Mouse (Mus musculus): ENCODE data around the gene Hunk.
A peak's percentile ranks its signal among the peaks of the same experiment; 100 is the strongest.

Hunk gene

DNA sequence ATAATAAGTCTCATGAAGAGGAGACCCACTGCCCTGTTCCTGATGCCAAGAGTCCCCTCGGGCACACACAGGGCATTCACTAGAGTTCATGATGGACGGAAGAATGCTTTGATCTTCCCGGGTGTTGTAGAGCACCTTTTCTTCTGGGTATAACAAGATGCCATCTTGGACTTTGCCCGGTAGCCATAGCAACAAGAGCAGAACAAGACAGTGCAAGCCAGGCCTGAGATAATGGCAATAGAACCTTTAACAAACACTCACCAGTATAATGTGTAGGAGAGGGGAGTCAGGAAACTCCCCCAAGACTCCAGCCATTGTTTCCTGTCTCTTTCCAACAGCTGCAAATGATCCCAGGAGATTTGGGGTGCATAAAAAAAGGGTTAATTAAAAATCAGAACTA lies 8.9 kb downstream of the Hunk start:
- DNase-seq, result no peak

DNA sequence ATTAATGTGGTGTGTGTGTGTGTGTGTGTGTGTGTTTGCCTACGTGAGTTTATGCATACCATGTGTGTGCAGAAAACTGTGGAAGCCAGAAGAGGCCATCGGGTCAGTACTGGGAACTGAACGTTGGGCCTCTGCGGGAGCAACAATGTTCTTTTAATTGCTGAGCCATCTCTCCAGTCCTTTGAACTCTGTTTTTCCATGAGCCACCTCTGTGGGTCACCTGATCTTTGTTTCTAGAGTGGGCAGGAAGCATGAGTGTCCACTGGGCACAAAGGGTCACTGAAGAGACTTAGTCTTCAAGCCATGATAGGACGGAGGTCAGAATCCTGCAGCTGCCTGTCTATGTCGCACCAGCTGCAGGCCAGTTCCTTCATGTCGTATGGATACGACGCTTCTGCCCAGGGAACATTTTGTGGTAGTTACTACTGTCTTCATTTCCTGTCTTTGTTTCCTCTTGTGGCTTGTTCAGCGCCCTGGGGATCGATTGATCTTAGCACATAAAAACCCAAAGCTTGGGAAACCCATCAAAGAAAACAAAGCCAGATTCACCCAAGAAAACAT lies 10.3 kb downstream of the Hunk start:
- DNase-seq, result no peak

DNA sequence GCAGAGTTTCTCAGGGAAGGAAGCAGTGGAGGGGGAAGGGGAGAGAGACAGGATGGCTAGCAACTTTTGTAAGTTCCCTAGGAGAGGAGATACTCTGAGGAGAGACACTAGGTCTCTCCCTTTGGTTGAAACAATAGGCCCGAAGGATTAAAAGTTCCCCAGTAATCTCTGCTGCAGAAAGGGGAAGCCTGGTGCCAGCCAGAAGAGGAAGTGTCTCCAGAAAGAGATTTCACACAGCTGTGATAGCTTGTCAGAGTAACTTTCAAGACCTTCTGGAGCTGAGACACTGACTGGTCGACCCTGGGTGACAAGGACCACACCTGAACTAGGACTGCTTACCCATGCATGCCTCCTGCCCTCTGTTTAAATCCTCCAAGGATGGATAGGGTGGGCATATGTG lies 11.1 kb downstream of the Hunk start:
- DNase-seq, result no peak

DNA sequence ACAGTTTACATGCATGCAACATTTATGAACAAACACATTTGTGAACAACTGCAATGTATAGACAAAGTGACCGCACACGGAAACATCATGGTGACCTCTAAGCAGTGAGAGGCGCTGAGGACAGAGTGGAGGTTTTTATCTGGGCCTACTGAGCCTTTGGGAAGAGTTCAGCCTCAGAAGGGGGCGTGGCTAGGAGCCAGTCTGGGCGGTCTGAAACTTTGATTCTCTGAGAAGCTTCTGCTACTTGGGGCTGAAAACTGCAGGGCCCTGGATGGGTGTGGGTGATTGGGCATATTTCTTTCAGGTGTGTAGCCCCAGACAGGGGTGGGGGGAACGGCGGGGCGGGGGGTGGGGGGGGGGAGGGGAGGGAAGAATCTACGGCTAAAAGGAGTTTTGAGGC lies 14.5 kb downstream of the Hunk start:
- DNase-seq, result no peak

DNA sequence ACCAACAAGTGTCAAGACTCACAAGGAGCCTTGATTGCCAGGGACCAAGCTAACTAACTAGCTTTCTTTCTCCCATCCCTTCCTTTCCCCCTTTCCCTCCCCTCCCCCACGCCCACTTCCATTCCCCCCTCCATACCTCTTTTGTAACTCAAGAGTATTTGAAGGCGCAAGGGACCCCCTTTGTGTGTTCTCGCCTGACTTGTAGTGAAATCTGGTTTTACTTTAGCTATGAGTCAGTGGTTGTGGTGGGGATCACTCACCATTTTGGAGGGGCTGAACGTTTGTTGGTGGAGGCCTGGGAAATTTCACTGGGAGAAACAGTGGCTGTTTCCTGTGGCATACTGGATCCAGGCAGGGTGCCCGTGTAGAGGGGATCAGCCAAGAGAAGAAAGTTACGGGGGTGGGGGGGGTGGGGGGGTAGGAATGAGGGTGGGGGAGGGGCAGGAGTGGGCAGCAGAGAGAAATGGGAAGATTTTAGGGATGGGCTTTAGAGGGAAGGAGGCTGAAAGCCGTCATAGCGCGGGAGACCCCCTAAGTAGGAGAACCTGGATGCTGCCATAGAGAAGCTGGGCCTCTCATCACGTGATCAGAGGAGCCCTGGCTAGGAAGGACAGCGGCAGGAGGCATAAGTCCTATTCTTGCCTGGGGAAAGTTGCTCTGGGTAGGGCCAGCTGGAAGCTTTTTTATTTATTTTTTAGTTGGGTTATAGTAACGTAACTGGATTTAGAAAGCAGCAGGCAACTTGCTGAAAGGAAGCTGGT lies 15.3 kb downstream of the Hunk start:
- no peak for DNase-seq

DNA sequence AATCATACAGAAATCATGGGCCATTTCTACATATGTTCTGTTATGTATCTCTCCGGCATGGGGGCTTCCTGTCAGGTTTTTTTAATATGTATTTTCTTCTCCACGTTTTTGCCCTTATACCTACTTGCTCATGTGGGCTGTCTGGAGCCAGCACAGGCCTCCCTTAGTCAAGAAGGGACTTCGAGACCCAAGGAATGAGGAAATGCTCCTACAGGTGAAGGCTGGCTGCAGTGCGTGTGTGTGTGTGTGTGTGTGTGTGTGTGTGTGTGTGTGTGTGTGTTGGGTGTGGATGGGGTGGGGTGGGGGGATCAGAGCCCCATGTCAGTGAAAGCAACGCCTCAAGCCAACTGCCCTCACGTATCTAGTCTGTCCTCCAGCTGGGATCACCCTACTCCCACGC lies 16.5 kb downstream of the Hunk start:
- DNase-seq, result no peak

DNA sequence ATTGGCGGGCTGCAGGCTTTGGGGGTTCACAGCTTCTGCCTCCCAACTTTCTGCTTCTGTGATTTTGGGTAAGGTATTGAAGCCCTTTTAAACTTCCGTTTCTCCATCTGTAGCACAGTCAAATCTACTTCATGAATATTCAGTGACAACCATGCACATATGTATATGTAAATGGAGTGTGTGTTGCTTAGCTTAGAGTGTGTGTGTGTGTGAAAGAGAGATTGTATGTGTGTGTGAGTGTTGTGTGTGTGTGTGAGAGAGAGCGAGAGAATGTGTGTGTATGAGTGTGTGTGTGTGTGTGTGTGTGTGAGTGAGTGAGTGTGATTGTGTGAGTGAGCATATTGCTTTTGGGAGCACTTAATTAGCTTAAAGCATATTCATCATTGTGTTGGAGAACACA lies 19.4 kb downstream of the Hunk start:
- no peak for DNase-seq

DNA sequence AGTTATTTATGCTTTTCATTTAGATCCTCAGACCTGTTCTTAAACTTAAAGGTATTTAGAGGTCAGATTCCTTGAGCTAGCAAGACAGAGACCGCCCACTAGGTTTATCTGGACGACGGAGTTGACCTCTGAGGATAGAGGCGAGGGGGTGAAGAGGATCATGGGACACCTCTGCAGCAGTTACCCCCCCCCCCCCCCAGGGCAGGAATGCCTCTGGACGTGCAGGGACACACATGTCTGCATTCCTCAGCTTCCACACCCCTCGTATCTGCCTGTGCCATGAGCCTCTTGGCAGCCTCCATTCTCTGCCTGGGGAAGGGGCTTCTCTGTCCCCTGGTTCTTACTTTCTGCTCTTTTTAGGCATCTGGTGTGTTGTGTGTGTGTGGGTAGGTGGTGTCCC lies 19.8 kb downstream of the Hunk start:
- no peak for DNase-seq

DNA sequence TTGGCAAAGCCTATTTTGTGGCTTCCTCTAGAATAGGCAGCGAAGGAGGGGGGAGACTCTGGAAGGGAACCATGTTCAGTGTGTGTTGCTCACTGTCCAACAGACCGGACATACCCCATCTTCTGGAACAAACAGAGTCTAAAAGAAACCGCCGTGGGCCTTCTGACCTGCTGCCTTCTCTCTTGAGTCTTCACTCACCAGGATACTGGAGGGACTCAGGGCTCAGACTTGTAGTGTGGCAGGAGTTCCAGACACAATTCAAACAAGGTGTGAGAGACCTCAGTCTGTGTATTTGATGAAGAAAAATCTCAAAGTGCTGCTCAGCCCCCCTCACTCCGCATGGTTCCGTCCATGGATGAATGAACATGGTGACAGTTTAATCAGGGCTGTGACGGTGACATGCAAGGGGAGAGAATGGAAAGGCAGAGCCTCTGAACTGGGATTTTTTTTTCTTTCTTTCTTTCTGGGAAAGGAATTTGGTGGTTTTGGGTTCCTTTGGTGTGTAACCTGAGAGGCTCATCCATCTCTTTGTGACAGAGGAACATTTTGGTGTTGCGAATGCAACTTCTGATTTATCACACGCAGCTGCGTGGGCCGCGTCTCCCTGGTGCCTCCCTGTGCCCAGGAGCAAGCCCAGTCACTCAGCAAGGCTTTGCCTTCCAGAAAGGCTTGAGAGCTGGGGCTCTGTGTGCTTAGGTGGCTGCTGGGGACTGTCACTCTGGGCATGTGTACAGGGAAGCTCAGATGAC lies 21.9 kb downstream of the Hunk start:
- DNase-seq, result no peak

DNA sequence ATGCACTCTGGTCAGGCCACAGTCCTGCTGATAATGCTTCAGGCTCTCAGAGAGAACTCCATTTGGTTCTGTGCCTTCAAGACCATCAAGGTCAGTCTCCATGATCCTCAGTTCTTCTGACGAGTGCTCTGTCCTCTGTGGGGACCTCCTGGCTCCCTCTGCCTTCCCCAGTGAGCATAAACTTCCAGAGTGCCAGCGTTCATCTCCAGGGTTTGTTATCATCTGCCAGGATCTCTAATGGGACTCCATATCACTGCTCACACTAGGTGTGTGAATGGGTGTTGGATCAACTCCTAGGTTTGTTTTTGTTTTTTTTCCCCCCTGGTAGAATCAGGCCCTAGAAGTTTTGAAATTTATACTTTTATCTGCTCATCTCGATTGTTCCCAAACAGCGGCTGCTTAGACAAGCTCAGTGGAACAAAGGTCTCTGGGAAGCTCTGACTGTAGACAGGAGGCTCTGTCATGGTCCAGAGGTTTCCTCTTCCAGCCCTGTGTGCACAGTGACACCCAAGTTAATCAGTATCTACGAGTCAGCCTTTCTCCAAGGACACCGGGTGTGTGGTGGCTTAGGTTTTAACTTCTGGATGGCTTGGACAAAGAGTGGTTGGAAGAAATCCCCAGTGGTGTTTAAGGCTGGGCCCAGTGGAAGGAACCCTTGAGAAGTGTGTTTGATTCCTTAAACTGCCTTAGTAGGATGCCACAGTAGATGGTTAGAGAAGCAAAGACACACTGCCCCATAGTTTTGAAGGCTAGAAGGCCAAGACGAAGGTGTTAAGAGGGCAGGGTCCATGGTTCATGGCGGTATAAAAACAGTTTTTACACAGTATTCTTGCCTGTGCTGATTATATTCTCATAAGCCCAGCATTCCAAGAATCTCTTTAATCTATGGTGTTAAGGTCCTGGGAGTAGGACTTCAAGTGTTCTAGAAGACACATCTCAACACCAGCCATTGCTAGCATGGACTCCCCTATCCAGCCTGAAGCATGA lies 26.6 kb downstream of the Hunk start:
- no peak for DNase-seq

DNA sequence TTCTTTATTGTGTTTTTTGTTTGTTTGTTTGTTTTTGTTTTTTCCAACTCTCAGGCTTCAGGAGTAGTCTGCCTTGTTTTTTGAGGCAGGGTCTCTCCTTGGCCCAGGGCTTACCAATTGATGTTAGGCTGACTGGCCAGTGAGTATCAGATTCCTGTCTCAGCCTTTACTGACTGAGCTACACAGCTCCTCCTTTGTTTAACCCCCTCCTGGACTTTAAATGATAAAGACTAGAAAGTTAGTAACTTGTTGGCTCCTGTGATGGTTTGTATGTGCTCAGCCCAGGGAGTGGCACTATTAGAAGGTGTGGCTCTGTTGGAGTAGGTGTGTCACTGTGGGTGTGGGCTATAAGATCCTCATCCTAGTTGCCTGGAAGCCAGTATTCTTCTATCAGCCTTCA lies 30.8 kb downstream of the Hunk start:
- no peak for DNase-seq

DNA sequence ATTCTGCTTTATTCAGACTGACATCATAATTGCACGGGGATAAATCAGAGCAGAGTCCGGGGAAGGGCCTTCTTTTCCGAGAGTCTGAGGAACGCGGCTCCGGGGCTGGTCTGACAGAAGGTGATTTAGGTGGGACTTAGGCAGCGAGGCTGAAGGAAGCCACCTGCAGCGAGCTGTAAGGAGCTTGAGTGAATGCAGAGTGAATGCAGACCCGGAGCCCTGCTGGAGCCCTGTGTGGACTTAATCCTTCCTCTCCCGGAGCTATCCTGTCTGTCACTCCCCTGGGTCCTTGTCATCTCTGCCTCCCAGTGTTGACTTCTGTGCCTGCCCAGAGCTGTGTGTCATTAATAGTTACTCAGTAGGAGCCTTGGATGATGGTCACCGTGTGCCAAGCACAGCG lies 32.8 kb downstream of the Hunk start:
- no peak for DNase-seq

DNA sequence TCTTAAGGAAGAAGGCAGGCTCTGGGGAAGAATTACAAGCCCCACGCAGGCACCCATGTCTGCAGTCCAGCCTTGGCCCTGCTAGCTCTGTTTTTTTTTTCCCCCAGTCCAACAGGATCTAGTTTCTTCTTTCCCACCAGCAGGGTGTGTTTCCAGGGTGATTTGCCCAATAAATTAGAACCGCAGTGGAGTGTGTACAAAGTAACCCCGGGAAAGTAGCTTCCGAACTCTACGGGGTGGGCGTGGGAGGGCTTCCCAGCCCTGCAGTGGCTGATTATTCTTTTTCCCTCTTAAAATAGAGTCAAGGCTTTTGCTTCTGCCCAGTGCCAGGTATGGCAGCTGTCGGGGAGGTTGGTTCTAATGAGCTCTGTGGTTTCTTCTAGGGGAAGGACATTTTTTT lies 35.3 kb downstream of the Hunk start:
- no peak for DNase-seq

DNA sequence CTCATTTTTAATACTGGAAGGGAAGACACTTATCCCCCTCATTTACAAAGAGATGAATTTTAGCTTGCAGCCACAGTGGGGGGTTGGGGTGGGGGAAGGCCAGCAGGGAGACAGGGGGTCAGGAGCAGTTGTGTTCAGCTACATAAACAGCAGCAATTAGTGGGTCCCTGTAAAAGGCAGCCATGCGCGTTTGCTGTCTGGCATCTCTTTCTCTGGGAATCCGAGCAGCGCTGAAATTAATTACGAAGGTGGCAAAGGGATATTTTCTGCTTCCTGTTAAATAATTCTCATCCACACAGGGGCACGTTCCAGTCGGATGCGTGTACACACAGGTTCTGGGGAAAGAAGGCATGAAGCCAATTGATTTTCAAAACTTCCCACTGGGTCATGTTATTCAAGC lies 35.7 kb downstream of the Hunk start:
- DNase-seq, result no peak

DNA sequence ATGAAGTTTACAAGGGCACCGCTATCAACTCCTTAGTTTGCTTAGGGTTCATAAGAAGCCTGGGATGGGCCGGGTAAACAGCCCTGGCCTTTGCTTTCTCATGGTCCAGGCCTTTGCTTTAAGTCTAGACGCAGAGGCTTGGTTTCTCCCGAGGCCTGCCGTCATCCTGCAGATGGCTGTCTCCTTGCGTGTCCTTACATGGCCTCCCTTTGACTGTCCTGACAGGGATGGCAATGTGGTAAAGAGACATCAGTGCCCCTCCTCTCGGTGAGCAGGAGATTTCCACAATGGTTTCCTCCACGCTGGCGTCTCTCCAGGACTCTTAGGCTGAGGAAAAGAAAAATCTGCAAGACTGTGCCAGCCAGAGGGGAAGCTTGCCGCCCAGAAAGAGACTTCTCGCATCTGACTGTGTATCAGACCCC lies 36.3 kb downstream of the Hunk start:
- peak; percentile 31 to 57 for DNase-seq

DNA sequence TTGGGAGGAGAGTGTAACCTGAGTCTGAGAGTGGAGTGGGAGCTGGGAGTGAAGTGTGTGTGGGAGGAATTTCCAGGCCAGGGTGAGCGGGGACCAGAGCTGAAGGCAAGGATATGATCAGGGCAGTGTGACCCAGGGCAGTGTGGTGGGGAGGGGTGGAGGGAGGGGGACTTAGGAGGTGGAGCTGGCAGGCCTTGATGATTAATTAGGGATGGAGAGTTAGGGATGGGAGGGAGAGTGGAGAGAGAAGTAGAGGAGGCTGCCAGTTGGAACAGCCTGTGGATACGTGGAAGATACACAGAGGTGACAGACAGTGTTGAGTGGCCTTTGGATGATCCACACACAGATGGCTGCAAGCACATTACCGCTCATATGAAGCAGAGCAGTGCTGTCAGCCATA lies 38.1 kb downstream of the Hunk start:
- no peak for DNase-seq

DNA sequence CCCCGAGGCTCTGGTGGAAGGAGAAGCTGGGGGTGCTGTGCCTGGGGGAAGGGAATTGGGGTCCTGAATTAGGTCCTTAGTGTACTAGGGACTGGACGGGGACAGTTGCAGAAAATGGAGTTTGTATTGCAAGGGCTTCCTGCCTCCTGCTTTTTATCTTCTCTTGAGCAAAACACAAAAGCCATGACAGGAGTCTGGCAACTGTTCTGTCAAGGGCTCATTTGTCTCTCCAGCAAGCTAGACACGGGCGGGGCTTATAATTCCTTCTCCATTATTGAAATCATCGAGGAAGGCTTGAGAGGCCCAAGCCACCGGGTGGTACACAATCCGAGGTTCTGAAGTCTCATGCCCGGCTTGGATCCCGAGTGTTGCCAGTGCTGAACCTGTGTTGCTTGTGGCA lies 38.6 kb downstream of the Hunk start:
- no peak for DNase-seq

DNA sequence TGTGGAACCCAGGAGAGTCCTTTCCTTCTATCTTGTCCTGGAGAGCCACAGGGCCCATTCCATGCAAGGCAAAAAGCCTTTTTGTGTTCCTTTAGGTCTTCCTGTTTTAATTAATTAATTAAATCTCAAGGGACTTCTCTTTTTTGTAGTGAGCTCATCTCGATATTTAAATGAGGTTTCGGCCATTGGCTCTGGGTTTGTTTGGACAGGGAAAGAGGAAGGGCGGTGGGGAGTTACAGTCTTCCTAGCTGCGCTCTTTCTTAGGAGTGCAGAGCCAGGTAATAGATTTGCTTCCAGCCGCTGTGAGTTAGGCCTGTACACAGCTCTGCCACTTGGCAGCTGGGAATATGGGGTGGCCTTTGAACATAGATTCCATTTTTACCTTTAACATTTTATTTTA lies 40.4 kb downstream of the Hunk start:
- no peak for DNase-seq

DNA sequence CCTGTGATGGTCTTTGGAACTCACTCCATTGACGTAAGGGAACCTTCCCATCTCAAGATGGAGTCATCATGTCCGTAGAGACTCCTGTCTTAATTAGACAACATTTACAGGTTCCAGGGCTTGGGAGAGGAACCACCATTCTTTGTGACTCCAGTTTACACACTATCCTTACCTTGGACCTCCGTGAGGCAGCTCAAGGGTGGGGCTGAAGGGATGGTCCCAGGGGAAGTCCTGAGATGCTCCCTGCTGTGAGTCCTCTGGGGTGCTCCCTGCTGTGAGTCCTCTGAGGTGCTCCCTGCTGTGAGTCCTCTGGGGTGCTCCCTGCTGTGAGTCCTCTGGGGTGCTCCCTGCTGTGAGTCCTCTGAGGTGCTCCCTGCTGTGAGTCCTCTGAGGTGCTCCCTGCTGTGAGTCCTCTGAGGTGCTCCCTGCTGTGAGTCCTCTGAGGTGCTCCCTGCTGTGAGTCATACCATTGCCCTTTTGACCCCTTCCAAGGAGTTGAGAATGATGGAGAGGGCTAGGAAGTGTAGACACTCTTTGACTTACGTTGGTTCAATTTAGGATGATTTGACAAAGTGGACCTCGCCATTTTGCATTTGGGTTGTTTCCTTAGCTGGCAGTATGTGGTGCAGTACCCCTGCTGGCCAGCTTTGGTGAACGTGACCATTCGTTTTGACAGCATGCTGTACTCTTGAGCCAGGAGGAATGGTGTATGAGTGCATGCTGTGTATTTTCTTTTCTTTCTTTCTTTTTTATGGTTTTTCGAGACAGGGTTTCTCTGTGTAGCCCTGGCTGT lies 42.2 kb downstream of the Hunk start:
- no peak for DNase-seq

DNA sequence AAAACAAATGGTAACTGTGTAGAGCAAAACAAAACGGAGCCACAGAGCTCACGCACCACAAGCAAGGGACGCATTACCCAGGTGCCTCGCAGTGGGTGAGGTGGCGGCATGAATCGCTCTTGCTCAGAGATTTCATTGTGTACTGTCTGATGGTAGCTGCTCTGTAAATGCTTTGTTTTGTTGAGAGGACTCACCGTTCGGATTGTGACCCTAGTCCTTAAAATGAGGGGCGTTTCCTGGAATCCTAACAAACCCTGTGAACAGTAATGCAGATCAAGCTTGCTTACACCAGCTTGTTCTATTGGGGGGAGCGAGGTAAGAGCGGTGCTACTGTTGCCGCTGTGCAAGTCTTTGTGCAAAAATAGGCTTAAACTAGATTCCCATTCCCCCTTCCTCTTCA lies 47.7 kb downstream of the Hunk start:
- DNase-seq, result no peak

DNA sequence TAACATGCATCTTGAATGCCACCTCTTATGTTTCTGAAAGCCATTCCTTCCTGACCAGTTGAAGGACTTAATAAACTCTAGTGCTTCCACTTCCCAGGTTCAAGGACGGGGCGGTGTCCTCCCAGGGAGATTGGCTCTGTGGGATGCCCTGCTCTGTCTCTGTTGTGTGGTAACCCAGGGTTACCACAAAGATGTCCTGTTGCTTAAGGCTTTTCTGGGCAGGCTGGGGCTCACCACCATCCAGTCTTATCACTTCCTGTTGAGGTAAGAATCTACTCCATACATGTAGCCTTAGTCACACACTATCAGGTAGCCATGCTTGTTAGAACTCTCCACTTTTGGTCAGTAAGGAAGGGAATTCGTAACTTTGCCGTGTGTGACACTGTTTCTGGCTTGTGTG lies 49.4 kb downstream of the Hunk start:
- no peak for DNase-seq

DNA sequence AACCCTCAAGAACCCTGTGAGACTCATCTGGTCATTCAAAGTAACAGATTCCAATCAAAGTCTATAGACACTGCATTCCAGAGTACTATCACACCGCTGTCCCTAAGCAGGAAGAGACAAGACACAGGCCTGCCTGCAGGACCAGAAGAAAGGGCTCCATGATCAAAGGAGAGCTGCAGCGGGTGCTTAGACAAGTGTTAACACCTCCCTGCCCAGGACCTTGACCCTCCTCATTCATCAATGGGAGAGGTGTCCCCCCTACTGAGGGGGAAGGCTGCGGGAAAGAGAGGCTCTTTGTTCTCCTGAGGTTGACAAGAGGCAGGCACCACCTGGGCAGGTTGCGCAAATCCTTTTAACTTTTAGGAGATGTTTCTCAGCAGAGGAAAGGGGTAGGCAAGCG lies 51.5 kb downstream of the Hunk start:
- DNase-seq, result no peak

Data from cerebellum, postnatal 25 days (tissue).